Mouse (Mus musculus) kidney, postnatal 14 days (tissue): ENCODE measurements around the gene Gm44511.

Source experiments
- DNase-seq: peaks from one replicate; pipeline ENCODE4 v3.0.0; 2022; ENCODE audit warnings: mixed read lengths

Gene Gm44511

GRCm38 (mm10) chr6:128826132-128826531, at the start of gene Gm44511, which contains the start of gene Klrb1b:
Gm44511 (minus strand) TSS chr6:128826315.
Klrb1b (minus strand) TSS chr6:128826331.
- DNase-seq, result no peak

DNA sequence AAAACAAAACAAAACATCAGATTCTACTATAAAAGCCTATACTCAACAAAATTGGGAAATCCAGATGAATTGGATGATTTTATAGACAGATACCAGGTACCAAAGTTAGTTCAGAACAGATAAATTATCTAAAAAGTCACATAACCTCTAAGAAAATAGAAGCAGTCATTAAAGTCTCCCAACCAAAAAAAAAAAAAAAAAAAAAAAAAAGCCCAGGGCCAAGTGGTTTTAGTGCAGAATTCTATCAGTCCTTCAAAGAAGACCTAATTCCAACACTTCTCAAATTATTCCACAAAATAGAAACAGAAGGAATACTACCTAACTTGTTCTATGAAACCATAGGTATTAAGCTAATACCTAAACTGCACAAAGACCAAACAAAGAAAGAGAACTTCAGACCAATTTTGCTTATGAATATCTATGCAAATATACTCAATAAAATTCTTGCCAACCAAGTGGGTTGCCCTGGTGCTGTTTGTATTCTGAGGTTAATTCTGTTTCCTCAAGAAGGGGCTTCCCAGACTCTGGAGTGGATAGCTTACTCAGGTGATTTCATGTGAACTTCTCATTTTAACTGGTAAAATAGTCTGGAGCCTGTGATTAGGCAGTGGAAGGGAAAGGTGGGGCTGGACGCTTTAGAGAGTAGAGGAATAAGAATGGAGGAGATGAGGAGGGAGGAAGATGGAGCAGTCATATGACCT, 45.9 kb upstream of the Gm44511 start:
- no peak for DNase-seq

DNA sequence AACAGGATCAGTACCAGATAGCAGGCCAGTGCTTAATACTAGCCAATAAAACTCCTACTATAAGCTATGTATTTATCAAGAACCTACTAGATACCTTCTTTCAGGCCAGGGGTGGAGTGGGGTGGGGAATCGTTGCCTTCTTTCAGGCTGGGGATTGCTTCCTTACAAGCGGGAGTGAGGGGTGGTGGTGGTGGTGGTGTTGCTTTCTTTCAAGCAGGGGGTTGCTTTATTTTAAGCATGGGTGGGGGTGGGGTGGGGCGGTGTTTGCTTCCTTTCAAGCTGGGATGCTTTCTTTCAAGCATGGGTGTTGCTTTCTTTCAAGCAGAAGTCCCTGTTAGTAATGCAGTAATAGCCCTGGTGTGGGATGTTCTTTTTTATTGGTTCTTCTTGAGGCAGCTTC, 42.7 kb upstream of the Gm44511 start:
- no peak for DNase-seq

DNA sequence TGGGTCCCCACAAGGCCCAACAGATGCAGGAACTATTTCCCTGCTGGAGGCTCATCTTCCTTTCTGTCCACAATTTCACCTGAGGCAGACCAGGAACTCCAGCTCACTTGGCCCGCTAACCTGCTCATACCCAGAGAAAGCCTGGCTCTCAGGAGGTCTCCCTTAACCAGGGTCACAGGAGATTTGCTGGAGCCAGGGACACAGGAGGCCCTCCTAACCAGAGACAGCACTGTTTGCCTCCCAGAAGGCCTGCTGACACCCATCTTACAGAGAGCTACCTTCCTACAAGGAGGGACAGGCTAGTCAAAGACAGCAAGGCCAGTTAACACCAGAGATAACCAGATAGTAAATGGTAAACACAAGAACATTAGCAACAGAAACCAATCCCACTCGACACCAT, 31.9 kb upstream of the Gm44511 start:
- no peak for DNase-seq

DNA sequence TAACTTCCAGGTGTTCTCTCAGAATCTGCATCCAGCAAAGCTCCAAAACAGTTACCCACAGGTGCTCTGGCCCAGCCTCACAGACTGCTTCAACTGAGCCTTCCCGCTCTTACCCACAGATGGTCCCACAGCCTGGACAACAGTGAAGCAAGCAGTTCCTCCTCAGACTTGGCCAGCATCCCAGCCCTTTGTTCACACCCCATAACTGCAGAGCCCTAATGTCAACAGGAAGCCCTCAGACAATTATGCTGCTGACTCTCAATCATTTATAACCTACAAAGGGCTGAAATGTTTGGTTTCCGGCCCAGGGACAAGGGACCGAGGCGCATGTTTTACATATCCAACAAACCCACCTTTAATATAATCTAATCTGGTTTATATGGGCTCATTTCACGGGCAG, 30.1 kb upstream of the Gm44511 start:
- peak; percentile 92 for DNase-seq

GRCm38 (mm10) chr6:128855477-128855876, 29.4 kb upstream of the Gm44511 start:
- DNase-seq, result no peak

GRCm38 (mm10) chr6:128854895-128855294, 28.8 kb upstream of the Gm44511 start:
- DNase-seq, result no peak

DNA sequence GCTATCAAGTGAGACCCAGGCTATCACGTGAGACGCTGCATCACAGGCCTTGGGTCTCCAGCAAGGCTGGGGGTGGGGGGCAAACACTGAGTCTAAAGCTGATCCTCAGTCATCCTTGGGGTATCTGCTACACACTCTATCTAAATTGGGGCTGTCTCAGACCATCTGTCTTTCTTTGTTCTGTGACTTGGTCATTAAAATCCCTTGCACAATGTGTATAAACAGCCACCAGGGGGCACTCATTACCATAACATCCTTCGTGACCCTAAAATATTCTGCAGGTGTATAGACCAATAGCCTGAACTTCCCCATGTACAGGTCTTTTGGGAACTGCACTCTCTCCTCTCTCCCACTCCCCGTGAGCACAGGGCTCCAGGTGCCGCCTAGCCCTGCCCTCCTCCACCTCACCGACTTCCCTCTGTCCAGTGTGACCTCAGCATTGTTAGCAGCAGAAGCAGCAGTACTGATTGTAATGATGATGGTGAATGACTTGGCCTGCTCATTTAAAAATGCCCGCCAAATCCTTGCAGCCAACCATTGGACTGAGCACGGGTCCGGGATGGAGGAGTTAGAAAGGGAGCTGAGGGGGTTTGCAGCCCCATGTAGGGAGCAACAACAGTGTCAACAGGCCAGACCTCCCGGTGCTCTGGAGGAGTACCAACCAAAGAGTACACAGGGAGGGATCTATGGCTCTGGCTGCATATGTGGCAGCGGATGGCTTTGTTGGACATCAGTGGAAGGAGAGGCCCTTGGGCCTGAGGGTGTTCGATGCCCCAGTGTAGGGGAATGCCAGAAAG, 28.1 kb upstream of the Gm44511 start:
- DNase-seq, result peak; percentile 80

- DNase-seq, result no peak
Measured at GRCm38 (mm10) chr6:128852766-128853165, 26.7 kb upstream of the Gm44511 start.

- no peak for DNase-seq
Measured at GRCm38 (mm10) chr6:128851151-128851550, 25.0 kb upstream of the Gm44511 start.

- DNase-seq, result peak; percentile 52
Measured at GRCm38 (mm10) chr6:128850671-128851070, 24.6 kb upstream of the Gm44511 start.

GRCm38 (mm10) chr6:128849902-128850301, 23.8 kb upstream of the Gm44511 start:
- peak; percentile 62 for DNase-seq

- no peak for DNase-seq
Measured at GRCm38 (mm10) chr6:128847401-128847800, 21.3 kb upstream of the Gm44511 start.

- no peak for DNase-seq
Measured at GRCm38 (mm10) chr6:128845998-128846542, 20.0 kb upstream of the Gm44511 start.

- peak; percentile 87 for DNase-seq
Measured at GRCm38 (mm10) chr6:128845319-128845979, 19.3 kb upstream of the Gm44511 start.

DNA sequence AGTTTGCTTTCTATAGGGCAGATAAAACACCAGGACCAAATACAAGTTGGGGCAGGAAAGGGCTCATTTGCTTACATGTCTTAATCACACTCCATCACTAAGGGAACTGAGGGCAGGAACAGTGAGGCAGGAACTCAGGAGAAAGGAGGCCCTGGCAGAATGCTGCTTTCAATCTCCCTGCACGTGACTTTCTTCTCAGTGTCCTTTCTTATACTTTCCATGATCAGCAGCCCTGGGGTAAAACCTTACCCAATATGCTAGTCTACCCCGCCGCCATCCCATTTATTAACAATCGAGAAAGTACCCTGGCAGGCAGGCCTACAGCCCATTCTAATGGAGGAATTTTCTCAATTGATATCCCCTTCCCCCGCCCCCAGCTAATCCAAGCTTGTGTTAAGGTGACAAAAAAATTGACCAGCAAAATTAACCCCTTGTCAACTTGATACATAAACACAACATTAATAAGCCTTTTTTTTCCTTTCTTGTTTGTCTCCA, 18.5 kb upstream of the Gm44511 start:
- DNase-seq, result no peak

DNA sequence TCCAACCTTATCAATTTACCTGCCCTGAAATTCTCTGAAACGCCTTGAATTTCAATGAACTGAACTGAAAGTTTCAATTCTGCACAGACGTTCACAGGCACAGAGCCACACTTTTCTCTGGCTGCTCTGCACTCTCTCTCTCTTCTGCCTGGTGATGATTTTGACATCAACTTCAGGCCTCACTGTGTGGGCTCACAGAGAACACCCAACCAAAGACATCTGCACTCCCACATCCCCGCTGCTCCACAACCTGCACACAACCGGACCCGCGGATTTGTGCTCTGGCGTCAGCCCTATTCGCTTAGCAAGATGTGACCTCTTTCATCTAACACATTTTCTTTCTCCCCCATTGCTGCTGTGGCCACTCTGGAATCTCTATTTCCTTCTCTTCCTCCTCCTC, 18.0 kb upstream of the Gm44511 start:
- no peak for DNase-seq

- DNase-seq, result peak; percentile 80
Measured at GRCm38 (mm10) chr6:128843479-128843992, 17.4 kb upstream of the Gm44511 start.

- peak; percentile 93 for DNase-seq
Measured at GRCm38 (mm10) chr6:128842945-128843478, 16.9 kb upstream of the Gm44511 start.

GRCm38 (mm10) chr6:128842356-128842944, 16.3 kb upstream of the Gm44511 start:
- no peak for DNase-seq

DNA sequence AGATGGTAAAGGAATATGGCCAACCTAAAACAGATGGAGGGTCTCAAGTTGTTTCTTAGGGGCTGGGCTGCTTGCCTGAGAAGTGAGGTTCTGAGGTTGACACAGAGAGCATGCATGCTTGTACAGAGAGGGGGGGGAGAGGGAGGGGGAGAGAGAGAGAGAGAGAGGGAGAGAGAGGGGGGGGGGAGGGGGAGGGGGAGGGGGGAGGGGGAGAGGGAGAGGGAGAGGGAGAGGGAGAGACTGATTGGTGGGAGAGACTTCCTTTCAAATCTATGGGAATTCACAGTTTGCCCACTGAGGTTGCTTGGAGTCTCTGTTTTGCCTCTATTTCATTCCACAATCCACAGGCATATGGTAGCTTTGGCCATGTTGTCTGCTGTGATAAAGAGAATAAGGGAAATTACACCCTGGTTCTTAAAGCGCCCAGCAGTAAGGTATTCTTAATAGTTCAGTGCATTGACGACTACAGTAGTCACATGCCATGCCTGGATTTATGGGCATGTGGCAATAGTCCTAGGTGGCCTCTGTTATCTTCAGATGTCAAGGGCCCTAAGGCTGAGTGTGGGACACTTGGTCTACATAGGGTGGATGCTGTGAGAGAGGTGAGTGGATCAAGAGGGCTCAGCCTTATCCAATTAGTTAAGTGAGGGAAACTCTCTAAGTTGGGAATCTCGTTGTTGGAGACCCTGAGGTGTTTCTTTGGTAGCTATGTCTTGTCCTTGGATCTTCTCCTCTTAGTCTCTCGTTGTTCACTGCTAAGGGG, 15.4 kb upstream of the Gm44511 start:
- DNase-seq, result no peak
